Mouse (Mus musculus) ES-Bruce4 (cell line): ENCODE measurements around the gene Itgb2.

Experiments used
- CTCF ChIP-seq: IDR thresholded peaks from one replicate; pipeline ENCODE4 v1.8.1; 2011; ENCODE audit warnings: low read depth, low read length
- POLR2A ChIP-seq: IDR thresholded peaks from one replicate; pipeline ENCODE4 v1.8.1; 2011; ENCODE audit warnings: low read length; ENCODE audit not compliant: insufficient read depth

GRCm38 (mm10) chr10:77589749-77590148 lies 59.7 kb downstream of the Itgb2 start:
- TF ChIP-seq CTCF (no peak), POLR2A (no peak)
